Mouse (Mus musculus) forelimb bud, embryonic 11.5 days (tissue): Measurements from ENCODE around the gene Fam19a1.

Experiments used
- DNase-seq: peaks from one replicate; pipeline ENCODE4 v3.0.0-alpha.2; 2012; ENCODE audit warnings: low read depth, low spot score

Gene Fam19a1

GRCm38 (mm10) chr6:96677813-96678212 lies 564.9 kb downstream of the Fam19a1 start:
- no peak for DNase-seq
